Mouse (Mus musculus) limb, embryonic 10.5 days (tissue): ENCODE measurements around the gene Scpep1. TPM values are rescaled to one million over a fixed set of nuclear protein-coding genes. Genes with fewer than 3 reads are reported as not detected.

ENCODE experiments used
- polyA plus RNA-seq: library from polyadenylated mRNA; unstranded; fragments of >200 nt; fragmentation: Nextera tagmentation; extraction: Ambion mirVana; gene quantifications from 2 replicates; pipeline ENCODE4 v1.2.1, GENCODE M21; 2016

Scpep1 gene
- polyA plus RNA-seq, 1 experiment from 2014 or later, result 65.9 TPM

Other genes starting within 250 kb of the Scpep1 start
- 16.8 and 18.1 TPM in 2 replicates for gene Msi2, start 237.0 kb downstream of the Scpep1 start, polyA plus RNA-seq
- 16.8 and 17.4 TPM in 2 replicates for gene Akap1, start 90.9 kb downstream of the Scpep1 start, polyA plus RNA-seq
- not detected in 2 replicates for gene Elobl, start 11.5 kb upstream of the Scpep1 start, polyA plus RNA-seq
- gene Coil, start 14.8 kb upstream of the Scpep1 start, polyA plus RNA-seq, result 25.9 and 28.7 TPM in 2 replicates
- gene Trim25, start 43.9 kb upstream of the Scpep1 start, polyA plus RNA-seq, result 3.0 and 3.4 TPM in 2 replicates
- 3.7 and 5.6 TPM in 2 replicates for gene Dgke, start 111.4 kb upstream of the Scpep1 start, polyA plus RNA-seq
- gene Gm525, start 118.4 kb upstream of the Scpep1 start, polyA plus RNA-seq, result not detected in 2 replicates